Mouse (Mus musculus): ENCODE measurements around the gene Shc2. TPM values are rescaled to one million over a fixed set of nuclear protein-coding genes. Genes with fewer than 3 reads are reported as not detected.

Shc2 gene
- total and polyA plus RNA-seq, 3 experiments, result not detected

GRCm38 (mm10) chr10:79594111-79594510, 43.6 kb downstream of the Shc2 start:
- Histone ChIP-seq H3K4me3 (ENCODE audit: control insufficient read depth in 1 of 2, insufficient read depth in 1 of 2, low read depth in 2 of 2, low read length in 2 of 2) (no peak overlapping the region), H3K9me3 (replicated peaks; ENCODE audit: insufficient read depth, low read length) (no peaks in the 10 kb centered on the region), H3K27me3 (ENCODE audit: control insufficient read depth in 1 of 2, insufficient read depth in 2 of 2, low read length in 2 of 2) (no peaks in the 10 kb centered on the region), H3K36me3 (ENCODE audit: control insufficient read depth in 1 of 2, insufficient read depth in 2 of 2, low read length in 2 of 2) (peaks cover 0 to 5% of the 10 kb centered on the region in 2 experiments; a peak in 2 of 4 replicates), H3K4me1 (ENCODE audit: control insufficient read depth in 1 of 2, insufficient read depth in 2 of 2, low read length in 2 of 2) (peaks cover 4 to 10% of the 10 kb centered on the region in 2 experiments), H3K79me2 (ENCODE audit: control insufficient read depth, insufficient read depth, low read length, poor library complexity) (no peaks in the 10 kb centered on the region), H3K27ac (ENCODE audit: control insufficient read depth, low read depth, low read length) (no peak overlapping the region), H3K9ac (ENCODE audit: control insufficient read depth, low read depth, low read length, poor library complexity, severe bottlenecking) (no peak overlapping the region)
- 0 out of 2 replicates have a peak, but pooled peaks have one; percentile 38 for TF ChIP-seq SIN3A (IDR thresholded peaks at IDR 0.05; ENCODE audit: low read length)
- peak; percentile 89 for TF ChIP-seq ETS1 (IDR thresholded peaks at IDR 0.05; ENCODE audit: low read depth, low read length)
- TF ChIP-seq JUND (IDR thresholded peaks at IDR 0.05; ENCODE audit: low read depth, low read length), result no peak
- peak; percentile 60; the same call in 1 of the 2 replicates for TF ChIP-seq RCOR1 (IDR thresholded peaks at IDR 0.05; ENCODE audit: low read depth, low read length)
- no peak for TF ChIP-seq POLR2AphosphoS5 (IDR thresholded peaks at IDR 0.05; ENCODE audit: borderline replicate concordance, low read depth, low read length)
- no peak for TF ChIP-seq SMC3 (IDR thresholded peaks at IDR 0.05; ENCODE audit: low read depth, low read length)
- peak; percentile 68 to 78 for TF ChIP-seq EP300 (IDR thresholded peaks at IDR 0.05; ENCODE audit: low read depth in 1 of 2, low read length in 2 of 2)
- no peak for TF ChIP-seq ZNF384 (IDR thresholded peaks at IDR 0.05; ENCODE audit: low read depth, low read length)
- TF ChIP-seq GATA1 (IDR thresholded peaks at IDR 0.05; ENCODE audit: low read depth, low read length), result peak; percentile 82
- peak; percentile 70 for DNase-seq (ENCODE audit: low read depth, low spot score)

GRCm38 (mm10) chr10:79590702-79591101, 47.0 kb downstream of the Shc2 start:
- TF ChIP-seq USF1 (IDR thresholded peaks at IDR 0.05; ENCODE audit: low read depth, low read length) (no peak), POLR2AphosphoS2 (IDR thresholded peaks at IDR 0.05; ENCODE audit: low read length) (no peak), POLR2A (IDR thresholded peaks at IDR 0.05; ENCODE audit: control insufficient read depth in 1 of 2, insufficient read depth in 1 of 2, low read depth in 1 of 2, low read length in 2 of 2, poor library complexity in 1 of 2) (no peak), SIN3A (IDR thresholded peaks at IDR 0.05; ENCODE audit: low read length) (no peak), JUND (IDR thresholded peaks at IDR 0.05; ENCODE audit: low read depth, low read length) (no peak), GATA1 (IDR thresholded peaks at IDR 0.05; ENCODE audit: low read depth, low read length) (no peak), POLR2AphosphoS5 (IDR thresholded peaks at IDR 0.05; ENCODE audit: borderline replicate concordance, low read depth, low read length) (no peak), ZNF384 (IDR thresholded peaks at IDR 0.05; ENCODE audit: low read depth, low read length) (no peak), MYB (IDR thresholded peaks at IDR 0.05; ENCODE audit: low read depth, low read length) (no peak), ELF1 (IDR thresholded peaks at IDR 0.05; ENCODE audit: low read depth, low read length) (no peak), MXI1 (IDR thresholded peaks at IDR 0.05; ENCODE audit: low read depth, low read length) (no peak), MEF2A (IDR thresholded peaks at IDR 0.05; ENCODE audit: extremely low read depth, insufficient replicate concordance, low read depth, low read length, poor library complexity, severe bottlenecking) (no peak), MAX (IDR thresholded peaks at IDR 0.05; ENCODE audit: low read length) (no peak), CHD2 (IDR thresholded peaks at IDR 0.05; ENCODE audit: low read length) (no peak), RCOR1 (IDR thresholded peaks at IDR 0.05; ENCODE audit: low read depth, low read length) (no peak)
- Histone ChIP-seq H3K4me1 (ENCODE audit: control insufficient read depth in 1 of 2, insufficient read depth in 2 of 2, low read length in 2 of 2) (peaks cover 7 to 24% of the 10 kb centered on the region in 2 experiments), H3K27me3 (ENCODE audit: control insufficient read depth in 1 of 2, insufficient read depth in 2 of 2, low read length in 2 of 2) (no peaks in the 10 kb centered on the region), H3K4me3 (ENCODE audit: control insufficient read depth in 1 of 2, insufficient read depth in 1 of 2, low read depth in 2 of 2, low read length in 2 of 2) (no peak overlapping the region), H3K9ac (ENCODE audit: control insufficient read depth, low read depth, low read length, poor library complexity, severe bottlenecking) (no peak overlapping the region), H3K79me2 (ENCODE audit: control insufficient read depth, insufficient read depth, low read length, poor library complexity) (no peaks in the 10 kb centered on the region), H3K27ac (ENCODE audit: control insufficient read depth, low read depth, low read length) (no peak overlapping the region), H3K9me3 (replicated peaks; ENCODE audit: insufficient read depth, low read length) (no peaks in the 10 kb centered on the region), H3K36me3 (ENCODE audit: control insufficient read depth in 1 of 2, insufficient read depth in 2 of 2, low read length in 2 of 2) (peaks cover 0 to 10% of the 10 kb centered on the region in 2 experiments; a peak in 2 of 4 replicates)
- no peak for DNase-seq (ENCODE audit: low read depth, low spot score)
